Mouse (Mus musculus) cerebellum, adult 11 months (tissue): ENCODE data around the gene Mef2d.

Source experiments
- DNase-seq: peaks from one replicate; pipeline ENCODE4 v3.0.0; 2022

Gene Mef2d

GRCm38 (mm10) chr3:88191820-88192616, 49.8 kb downstream of the Mef2d start:
- DNase-seq = peak; percentile 17

DNA sequence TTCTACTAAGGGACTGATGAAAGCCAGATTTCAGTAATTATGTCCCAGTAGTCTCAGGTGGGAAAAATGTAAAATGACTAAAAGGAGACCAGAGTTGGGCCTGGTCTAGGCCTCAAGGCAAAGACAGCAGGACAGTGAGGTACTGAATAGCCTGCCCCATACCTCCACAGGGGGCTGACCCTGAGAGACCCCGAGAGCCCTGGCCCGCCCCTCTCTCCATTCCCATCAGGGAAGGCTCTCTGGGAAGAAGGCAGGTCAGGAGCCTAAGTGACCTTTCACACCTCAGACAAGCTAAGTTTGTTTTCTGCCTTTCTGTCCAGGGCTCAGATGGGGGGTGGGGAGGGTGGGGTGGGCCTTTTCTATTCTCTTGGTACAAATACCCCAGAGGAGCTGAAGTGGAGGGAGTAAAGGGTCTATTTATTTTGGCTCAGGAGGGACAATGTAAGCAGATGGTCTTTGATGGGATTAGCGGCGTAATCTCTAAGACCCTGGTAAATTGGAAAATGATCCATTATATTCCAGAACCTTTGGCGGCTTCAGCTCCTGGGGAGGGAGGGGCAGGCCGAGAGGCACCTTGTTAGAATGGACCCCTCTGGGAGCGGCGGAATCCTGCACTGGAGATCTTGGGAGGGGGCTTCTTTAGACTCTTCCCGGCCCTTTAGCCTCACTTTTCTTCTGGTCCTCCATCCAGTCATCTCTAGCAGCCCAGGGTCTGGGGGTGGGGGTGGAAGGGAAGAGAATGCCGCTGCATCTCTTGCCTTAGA, 55.8 kb downstream of the Mef2d start:
- no peak for DNase-seq

DNA sequence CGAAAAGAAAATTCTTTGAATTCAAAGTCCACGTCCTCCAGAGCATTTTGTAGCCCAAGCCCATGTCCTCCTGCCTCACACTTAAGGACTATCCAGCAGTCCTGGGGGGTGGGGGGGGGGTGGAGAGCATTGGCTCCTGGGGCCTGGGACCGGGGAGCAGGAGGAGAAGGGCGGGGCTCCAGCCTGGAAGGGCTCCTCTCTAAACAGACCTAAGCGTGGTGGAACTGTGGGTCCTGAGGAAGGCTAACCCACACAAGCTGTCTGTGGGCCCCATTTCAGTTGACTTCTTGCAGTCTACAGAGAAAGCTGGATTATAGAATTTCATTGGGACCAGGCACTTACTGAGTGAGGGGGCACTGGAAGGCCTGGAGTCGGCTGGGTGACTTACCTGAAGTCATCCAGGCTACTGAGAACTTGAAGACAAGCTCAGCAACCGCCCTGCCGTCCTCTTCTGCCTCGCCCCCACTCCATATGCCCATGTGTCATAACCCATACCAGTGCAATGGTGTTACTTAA, 56.4 kb downstream of the Mef2d start:
- DNase-seq = no peak

DNA sequence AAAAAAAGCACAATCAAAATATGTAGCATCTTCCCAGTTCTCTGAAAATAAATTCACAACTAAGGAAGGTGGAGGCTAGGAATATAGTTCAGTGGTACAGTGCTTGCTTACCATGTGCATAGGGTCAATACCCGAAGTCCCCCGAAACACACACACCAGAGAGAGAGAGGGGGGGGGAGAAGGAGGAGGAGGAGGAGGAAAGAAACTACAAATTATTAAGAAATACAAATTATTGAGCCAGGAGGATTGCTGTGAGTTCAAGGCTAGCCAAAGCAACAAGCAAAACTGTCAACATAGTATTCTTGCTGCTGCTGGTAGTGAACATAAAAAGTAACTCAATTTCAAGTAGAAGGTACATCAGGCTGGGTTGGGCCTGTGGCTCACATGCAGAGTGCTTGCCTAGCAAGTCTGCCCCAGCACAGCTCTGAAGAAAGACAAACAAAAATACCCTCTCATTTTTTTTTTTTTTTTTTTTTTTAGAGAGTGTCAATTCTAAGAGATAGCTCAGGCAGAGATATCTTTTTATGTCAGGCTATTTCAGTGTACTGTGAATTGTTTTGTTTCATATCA, 57.5 kb downstream of the Mef2d start:
- no peak for DNase-seq

GRCm38 (mm10) chr3:88200161-88200971, 58.2 kb downstream of the Mef2d start:
- peak; percentile 53 for DNase-seq

DNA sequence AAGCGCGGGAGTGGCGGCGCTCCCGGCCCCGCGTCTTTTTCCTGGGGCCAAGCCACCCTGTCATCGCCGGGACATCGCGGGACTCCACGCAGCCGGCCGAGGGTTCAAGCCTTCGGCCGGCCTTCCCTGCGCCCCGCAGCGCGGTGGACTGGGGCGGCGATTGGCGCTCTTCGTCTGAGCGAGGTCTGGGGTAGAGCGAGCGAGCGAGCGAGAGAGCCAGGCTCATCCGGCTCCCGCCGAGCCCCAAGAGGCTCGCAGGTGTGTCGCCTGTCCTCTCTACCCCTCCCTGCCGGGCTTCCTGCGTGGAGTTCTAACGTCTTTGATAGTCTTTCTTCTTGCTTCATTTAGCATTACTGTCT, 58.8 kb downstream of the Mef2d start:
- DNase-seq = no peak

DNA sequence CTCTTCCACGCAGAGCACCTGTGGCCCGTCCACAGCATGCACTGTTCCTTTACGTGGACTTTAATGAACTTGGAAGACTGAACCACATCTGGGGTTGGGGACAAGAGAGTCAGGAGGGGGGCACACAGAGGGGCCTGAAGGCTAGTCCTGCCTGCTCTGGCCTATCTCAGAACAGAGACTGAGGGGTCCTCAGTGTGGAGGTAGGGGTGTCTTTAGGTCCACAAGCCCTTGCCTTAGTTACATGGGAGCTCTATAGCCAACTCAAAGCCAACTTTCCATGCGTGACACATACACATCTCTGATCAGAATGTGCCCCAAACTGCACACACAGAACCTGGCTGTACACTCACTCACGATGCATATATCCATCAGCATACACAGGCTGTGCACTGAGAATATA, 59.5 kb downstream of the Mef2d start:
- DNase-seq = peak; percentile 20

DNA sequence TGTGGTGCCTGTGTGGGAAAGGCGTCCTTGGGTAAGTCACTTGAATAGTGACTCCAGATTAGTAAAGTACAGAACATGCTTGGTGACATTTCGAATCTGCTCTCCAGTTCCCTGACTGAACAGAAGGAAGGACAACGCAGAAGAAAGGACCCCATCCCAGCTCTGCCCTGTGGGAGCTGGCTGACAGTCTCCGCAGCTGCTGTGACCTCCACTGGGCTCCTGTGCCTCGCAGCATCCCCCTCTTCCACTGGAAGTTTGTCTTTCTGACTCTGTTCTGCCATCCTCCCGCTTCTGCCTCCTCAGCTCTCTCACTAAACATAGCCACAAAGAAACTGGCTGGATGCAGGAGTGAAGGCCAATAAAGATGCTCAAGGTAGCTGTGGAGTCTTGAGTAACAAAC, 60.8 kb downstream of the Mef2d start:
- DNase-seq = no peak

DNA sequence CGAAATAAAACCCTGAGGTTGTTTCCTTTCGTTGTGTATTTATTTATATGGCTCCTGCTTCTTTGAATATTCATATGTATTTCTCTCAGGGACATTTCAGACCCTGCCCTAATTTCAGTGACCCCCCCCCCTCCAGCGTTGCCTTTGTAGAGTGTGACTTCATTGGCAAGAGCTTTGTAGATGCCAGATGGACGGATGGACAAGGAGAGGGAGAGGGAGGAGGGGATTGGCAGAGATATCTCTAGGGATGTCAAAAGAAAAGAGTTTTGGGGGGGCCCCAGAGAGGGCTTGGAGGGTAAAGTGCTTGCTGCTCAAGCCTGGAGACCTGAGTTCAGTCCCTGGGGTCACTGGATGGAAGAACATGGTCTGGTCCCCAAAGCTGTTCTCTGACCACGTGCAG, 61.3 kb downstream of the Mef2d start:
- DNase-seq = peak; percentile 13

GRCm38 (mm10) chr3:88203999-88204700, 62.0 kb downstream of the Mef2d start:
- DNase-seq = peak; percentile 19

GRCm38 (mm10) chr3:88204751-88205150, 62.6 kb downstream of the Mef2d start:
- DNase-seq = no peak

DNA sequence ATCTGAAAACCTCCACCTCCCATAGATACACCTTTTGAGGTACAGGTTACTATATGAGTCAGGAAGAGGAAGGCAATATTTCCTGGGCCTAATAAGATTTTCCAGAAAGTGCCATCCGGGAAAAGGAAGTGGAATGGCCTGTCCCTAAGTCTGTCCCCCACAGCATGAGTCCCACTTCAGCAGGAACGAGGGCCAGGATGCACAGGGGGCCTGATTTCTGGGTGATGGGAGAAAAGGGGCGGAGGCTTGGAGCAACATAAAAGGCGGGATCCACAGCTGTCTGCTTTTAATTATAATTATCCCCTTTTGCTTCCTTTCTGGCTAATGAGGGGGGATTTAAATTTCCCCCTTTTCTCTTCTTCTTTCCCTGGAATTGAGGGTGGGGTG, 63.0 kb downstream of the Mef2d start:
- DNase-seq = peak; percentile 19

DNA sequence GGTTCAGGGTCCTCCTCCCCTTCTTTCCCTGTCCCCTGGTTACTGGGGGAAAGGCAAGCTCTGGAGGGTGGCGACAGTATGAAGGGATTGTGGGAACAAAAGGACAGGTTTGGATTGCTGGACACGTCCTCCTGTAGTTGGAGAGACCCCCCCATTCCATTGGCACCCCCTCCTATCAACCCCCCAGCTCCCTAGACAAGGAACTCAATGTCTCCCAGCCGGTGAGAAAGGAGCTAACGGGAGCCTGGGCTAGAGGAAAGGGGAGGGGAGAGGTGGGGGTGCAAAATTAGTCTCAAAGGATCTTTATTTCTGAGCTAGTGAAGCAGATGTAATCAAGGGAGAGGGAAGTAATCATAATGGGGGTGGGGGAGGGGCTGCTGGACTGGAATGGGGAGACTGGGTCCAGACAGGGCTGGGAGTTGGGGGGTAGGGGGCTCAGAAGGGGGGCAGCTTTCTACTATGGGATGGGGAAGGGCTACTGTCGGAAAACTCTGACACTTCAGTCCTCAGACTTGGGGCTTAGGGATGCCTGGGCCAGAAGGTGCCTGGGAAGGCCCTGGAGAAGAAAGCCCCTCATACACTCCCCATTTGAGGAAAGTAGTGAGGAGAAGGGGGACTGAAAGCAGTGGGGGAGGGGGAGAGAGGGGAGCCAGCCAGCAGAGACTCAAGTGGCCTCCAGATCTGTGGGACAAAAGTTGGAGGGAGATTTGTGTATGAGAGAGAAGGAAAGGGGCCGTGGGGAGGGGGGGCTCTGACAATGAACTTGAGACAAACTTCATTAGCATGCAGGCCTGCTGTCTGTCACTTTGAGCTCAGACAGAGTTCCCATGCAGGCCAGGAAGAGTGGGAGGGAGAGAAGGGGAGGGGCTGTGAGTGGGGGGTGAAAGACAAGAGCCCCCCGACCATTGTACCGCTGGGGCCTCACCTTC, 63.7 kb downstream of the Mef2d start:
- peak; percentile 19 for DNase-seq

- peak; percentile 25 for DNase-seq
Observed at GRCm38 (mm10) chr3:88206500-88206899, 64.3 kb downstream of the Mef2d start.

- DNase-seq = peak; percentile 64
Observed at GRCm38 (mm10) chr3:88206901-88207371, 64.8 kb downstream of the Mef2d start.

DNA sequence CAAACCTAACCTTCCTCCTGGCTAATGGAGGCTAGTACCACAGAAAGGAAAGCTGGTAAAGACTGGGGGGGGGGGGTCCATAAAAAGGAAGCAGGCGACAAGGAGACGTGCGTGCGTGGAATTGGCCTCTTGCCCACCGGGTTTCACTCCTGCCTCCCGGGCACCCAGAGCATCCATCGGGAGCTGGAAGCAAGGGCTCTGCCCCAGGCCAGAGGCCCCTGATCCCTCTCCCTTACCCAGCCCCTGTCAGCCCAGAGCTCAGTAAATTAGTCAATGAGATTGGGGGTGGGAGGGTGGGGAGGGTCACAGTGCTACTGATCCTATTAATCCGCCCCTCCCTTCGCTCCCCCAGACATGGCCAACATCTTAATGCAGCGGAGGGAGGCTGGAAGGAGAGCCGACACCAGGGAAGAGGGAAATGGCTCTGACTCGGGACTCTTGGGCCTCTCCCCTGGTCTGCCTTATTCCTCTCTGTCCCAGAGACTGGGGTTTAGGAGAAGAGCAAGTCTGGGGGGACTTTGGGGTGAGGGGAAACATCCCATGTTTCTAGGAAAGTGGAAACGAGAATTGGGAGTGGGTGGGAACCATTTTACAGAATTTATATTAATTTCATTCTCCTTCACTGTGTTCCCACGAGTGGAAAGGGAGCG, 65.4 kb downstream of the Mef2d start:
- peak; percentile 44 for DNase-seq

DNA sequence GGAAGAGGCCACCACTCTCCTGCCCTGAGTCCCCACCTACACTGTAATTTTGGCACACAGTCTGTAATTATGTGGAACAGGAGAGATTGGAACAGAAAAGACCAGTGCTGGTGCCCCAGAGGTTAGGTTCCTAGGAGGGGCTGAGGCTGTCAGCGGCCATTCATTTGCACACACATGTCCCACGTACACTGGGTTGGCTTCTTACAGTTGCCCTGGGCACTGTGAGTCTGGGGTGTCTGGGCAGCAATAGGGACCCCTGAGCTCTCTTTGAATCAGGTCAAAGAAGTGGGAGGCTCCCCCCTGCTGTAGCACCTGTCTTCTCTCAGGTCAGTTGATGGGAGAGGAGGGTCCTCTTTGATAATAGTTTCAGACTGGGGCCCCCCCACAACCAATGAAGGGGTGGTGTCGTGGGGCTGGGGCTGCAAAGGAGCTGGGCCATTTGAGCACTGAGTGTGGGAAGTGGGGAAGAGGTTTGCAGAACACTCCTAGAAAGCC, 66.1 kb downstream of the Mef2d start:
- DNase-seq = peak; percentile 20

DNA sequence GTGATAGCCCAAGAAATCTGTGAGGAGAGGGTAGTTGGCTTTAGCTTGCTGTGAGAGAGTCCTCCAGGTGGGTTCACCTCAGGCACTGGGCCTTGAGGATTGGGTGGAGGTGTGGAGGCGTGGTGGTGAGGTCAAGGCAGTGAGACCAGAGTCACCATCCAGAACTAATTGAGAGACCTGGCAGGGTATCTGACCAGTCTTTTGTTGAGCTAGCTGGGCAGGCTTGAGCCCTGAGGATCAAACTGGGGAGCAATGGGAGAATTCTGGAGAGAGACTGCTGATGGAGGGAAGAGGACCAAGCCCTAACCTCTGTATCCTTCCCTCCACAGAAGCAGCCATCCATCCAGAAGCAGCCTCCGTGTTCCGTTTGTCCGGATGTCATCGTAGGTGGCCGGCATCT, 67.1 kb downstream of the Mef2d start:
- DNase-seq = peak; percentile 16

- DNase-seq = no peak
Observed at GRCm38 (mm10) chr3:88210121-88210520, 67.9 kb downstream of the Mef2d start.

GRCm38 (mm10) chr3:88210918-88211317, 68.7 kb downstream of the Mef2d start:
- DNase-seq = no peak
